Mouse (Mus musculus): Measurements from ENCODE around the gene Cox11. TPM values are rescaled to one million over a fixed set of nuclear protein-coding genes. Genes with fewer than 3 reads are reported as not detected.

Cox11 gene
- polyA plus RNA-seq, 1 experiment from 2014 or later = 38.2 TPM

GRCm38 (mm10) chr11:90687040-90687439 is 49.1 kb downstream of the Cox11 start:
- H3K4me3 ChIP-seq = peak overlapping the region; percentile 77
- peaks cover 33% of the 10 kb centered on the region for H3K36me3 ChIP-seq
- H3K4me1 ChIP-seq = peaks cover 50% of the 10 kb centered on the region
- peak overlapping the region; percentile 84 for H3K9ac ChIP-seq
- H3K27me3 ChIP-seq (replicated peaks) = no peaks in the 10 kb centered on the region
- peak overlapping the region; percentile 78 for H3K27ac ChIP-seq
- WGBS (ENCODE audit: insufficient replicate concordance) = under 1% methylated on average over 17 of the region's 17 CpGs
- peak; percentile 78 for ATAC-seq
- H3K4me2 ChIP-seq = peak overlapping the region; percentile 87
- no peaks in the 10 kb centered on the region for H3K9me3 ChIP-seq (replicated peaks)

DNA sequence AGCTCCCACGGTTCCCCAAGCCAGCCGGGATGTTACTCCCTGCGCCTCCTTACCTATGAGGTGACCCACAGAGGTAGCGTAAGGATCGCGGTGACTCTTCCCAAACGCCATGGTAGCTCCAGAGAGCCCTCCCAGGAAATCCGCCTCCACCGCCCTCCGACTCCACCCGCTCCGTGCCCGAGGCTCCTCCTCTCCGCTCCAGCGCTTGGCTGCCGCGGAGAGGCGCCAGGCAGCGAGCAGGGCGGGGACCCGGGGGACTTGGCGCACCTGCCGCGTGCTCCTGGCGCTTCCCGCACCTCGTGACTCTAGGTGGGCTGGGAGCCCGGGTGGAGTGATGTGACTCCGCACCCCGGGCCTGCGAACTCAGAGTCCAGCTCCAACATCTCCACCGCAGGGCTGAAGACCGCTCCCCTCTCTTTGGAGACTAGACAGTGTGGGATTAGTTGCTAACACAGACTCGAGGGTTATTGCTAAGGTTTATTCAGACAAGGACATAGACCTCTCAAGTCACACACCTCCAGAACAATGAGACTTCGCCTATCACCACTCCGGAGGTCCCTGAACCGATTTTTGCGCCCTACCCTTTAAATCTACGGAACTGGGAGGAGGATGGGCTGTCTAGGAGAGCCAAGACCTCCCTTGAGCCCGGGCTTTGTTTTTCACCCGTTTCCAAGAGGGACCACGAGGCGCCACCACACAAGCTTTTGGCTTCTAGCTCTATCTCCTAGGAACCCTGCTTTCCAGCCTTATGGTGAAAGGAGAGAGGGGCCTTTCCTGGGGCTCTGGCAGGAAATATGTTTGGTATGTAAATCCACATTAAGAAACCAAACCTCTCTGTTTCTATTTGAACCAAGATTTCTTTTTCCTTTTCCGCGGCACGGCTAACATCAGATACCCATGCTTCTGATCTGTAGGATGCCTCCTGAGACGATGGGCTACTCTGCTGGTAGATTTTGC is 49.8 kb downstream of the Cox11 start, which contains the start of gene Tom1l1:
Gene Tom1l1, minus strand, starts transcription at position 907 of the 957 bp plus-strand sequence.
- Histone ChIP-seq H3K9me3 (replicated peaks) (no peaks in the 10 kb centered on the region), H3K4me2 (peak within 1 kb of the TSS; percentile 87), H3K4me3 (peak within 1 kb of the TSS; percentile 77), H3K27ac (peak within 1 kb of the TSS; percentile 78), H3K9ac (peak within 1 kb of the TSS; percentile 84), H3K36me3 (peaks cover 26% of the 10 kb centered on the region), H3K4me1 (peaks cover 50% of the 10 kb centered on the region), H3K27me3 (replicated peaks) (no peaks in the 10 kb centered on the region)
- 6% methylated on average over 47 of the region's 47 CpGs for WGBS (ENCODE audit: insufficient replicate concordance)
- ATAC-seq = peak; percentile 94

- Histone ChIP-seq H3K4me3 (no peak overlapping the region), H3K9me3 (replicated peaks) (no peaks in the 10 kb centered on the region), H3K4me2 (no peak overlapping the region), H3K27me3 (replicated peaks) (0 out of 2 replicates have a peak, but pooled peaks cover 16% of the 10 kb centered on the region), H3K27ac (no peak overlapping the region), H3K9ac (no peak overlapping the region), H3K36me3 (0 out of 2 replicates have a peak, but pooled peaks cover under 1% of the 10 kb centered on the region), H3K4me1 (peaks cover 38% of the 10 kb centered on the region)
- no peak for ATAC-seq
- whole genome bisulfite sequencing (ENCODE audit: insufficient replicate concordance) = 78% methylated on average over 6 of the region's 6 CpGs
Observed at GRCm38 (mm10) chr11:90690361-90690760, 52.4 kb downstream of the Cox11 start.

GRCm38 (mm10) chr11:90694206-90694605 is 56.2 kb downstream of the Cox11 start:
- Histone ChIP-seq H3K4me2 (no peak overlapping the region), H3K4me3 (no peak overlapping the region), H3K36me3 (no peaks in the 10 kb centered on the region), H3K9ac (no peak overlapping the region), H3K27me3 (replicated peaks) (peaks cover 22% of the 10 kb centered on the region; the same call in 1 of the 2 replicates), H3K4me1 (peaks cover 19% of the 10 kb centered on the region), H3K27ac (no peak overlapping the region), H3K9me3 (replicated peaks) (no peaks in the 10 kb centered on the region)
- ATAC-seq = no peak
- 48% methylated on average over 4 of the region's 4 CpGs for WGBS (ENCODE audit: insufficient replicate concordance)

Other genes with a start within 250 kb of the Cox11 start
- 5.0 and 7.0 TPM in 2 replicates for gene Hlf, start 247.3 kb upstream of the Cox11 start, polyA plus RNA-seq (2016; fragmentation: Nextera tagmentation; extraction: Ambion mirVana)
- gene Stxbp4, start 89 bp upstream of the Cox11 start, polyA plus RNA-seq (2016; fragmentation: Nextera tagmentation; extraction: Ambion mirVana) = 11.2 and 12.9 TPM in 2 replicates
- 60.4 and 64.9 TPM in 2 replicates for gene Tom1l1, start 50.2 kb downstream of the Cox11 start, polyA plus RNA-seq (2016; fragmentation: Nextera tagmentation; extraction: Ambion mirVana)

All from liver, embryonic 12.5 days (tissue).